Mouse (Mus musculus) stomach, adult 2 months (tissue): ENCODE results near the gene Mettl18. TPM values are rescaled to one million over a fixed set of nuclear protein-coding genes. Genes with fewer than 3 reads are reported as not detected.

ENCODE experiments used
- polyA plus RNA-seq: library from polyadenylated mRNA; depleted of rRNA; stranded (reverse); fragments of >200 nt; gene quantifications from 2 replicates; pipeline ENCODE4 v1.2.3, GENCODE M21; 2012; rRNA removed

Mettl18 gene
- 0.04 TPM in 1 of 2 replicates, not detected in the other for polyA plus RNA-seq

GRCm38 (mm10) chr1:163994721-163995608 is at the start of gene Mettl18, which contains the start of gene BC055324:
Mettl18 (plus strand) TSS chr1:163994889.
BC055324 (minus strand) TSS chr1:163994796.

Other genes with a start within 250 kb of the Mettl18 start
- gene Kifap3, start 215.3 kb upstream of the Mettl18 start, polyA plus RNA-seq: 0.67 and 0.94 TPM in 2 replicates
- 1.7 and 2.6 TPM in 2 replicates for gene Scyl3, start 65.8 kb upstream of the Mettl18 start, polyA plus RNA-seq
- gene BC055324, start 93 bp upstream of the Mettl18 start, polyA plus RNA-seq: 0.11 and 0.23 TPM in 2 replicates
- 0.04 TPM in 1 of 2 replicates, not detected in the other for gene Sele, start 53.3 kb downstream of the Mettl18 start, polyA plus RNA-seq
- 0.03 and 0.15 TPM in 2 replicates for gene Sell, start 67.1 kb downstream of the Mettl18 start, polyA plus RNA-seq
- 0.46 and 0.48 TPM in 2 replicates for gene Selp, start 120.4 kb downstream of the Mettl18 start, polyA plus RNA-seq
- gene F5, start 156.9 kb downstream of the Mettl18 start, polyA plus RNA-seq: 0.58 and 0.66 TPM in 2 replicates